Mouse (Mus musculus): ENCODE measurements at regions not wholly inside any gene's neighbourhood (a gene's known extent, or its start where the extent isn't known, plus 50 kb on each side); places are given as distances from the start of the nearest gene placed in this dataset.

- no peak for ATAC-seq (replicated peaks; ENCODE audit: low FRiP score, low TSS enrichment, poor library complexity, severe bottlenecking)
These were observed 158.8 kb upstream of the Igsf21 start for GRCm38 (mm10) chr4:140405427-140405826.

- no peak for ATAC-seq (replicated peaks; ENCODE audit: low FRiP score, low TSS enrichment, poor library complexity, severe bottlenecking)
These were observed 156.5 kb upstream of the Igsf21 start for GRCm38 (mm10) chr4:140403128-140403527.

- no peak for ATAC-seq (replicated peaks; ENCODE audit: low FRiP score, low TSS enrichment, poor library complexity, severe bottlenecking)
These were observed 155.7 kb upstream of the Igsf21 start for GRCm38 (mm10) chr4:140402319-140402718.

GRCm38 (mm10) chr4:140401632-140402031 is 155.0 kb upstream of the Igsf21 start:
- no peak for ATAC-seq (replicated peaks; ENCODE audit: low FRiP score, low TSS enrichment, poor library complexity, severe bottlenecking)

- no peak for ATAC-seq (replicated peaks; ENCODE audit: low FRiP score, low TSS enrichment, poor library complexity, severe bottlenecking)
These were observed 150.0 kb upstream of the Igsf21 start for GRCm38 (mm10) chr4:140396548-140396947.

GRCm38 (mm10) chr4:140392290-140392689 is 145.7 kb upstream of the Igsf21 start:
- ATAC-seq (replicated peaks; ENCODE audit: low FRiP score, low TSS enrichment, poor library complexity, severe bottlenecking) = no peak

GRCm38 (mm10) chr4:140390684-140391234 is 144.2 kb upstream of the Igsf21 start:
- ATAC-seq (replicated peaks; ENCODE audit: low FRiP score, low TSS enrichment, poor library complexity, severe bottlenecking) = no peak

GRCm38 (mm10) chr4:140385686-140386085 is 139.1 kb upstream of the Igsf21 start:
- no peak for ATAC-seq (replicated peaks; ENCODE audit: low FRiP score, low TSS enrichment, poor library complexity, severe bottlenecking)

- no peak for ATAC-seq (replicated peaks; ENCODE audit: low FRiP score, low TSS enrichment, poor library complexity, severe bottlenecking)
These were observed 138.6 kb upstream of the Igsf21 start for GRCm38 (mm10) chr4:140385226-140385625.

GRCm38 (mm10) chr4:140383596-140383995 is 137.0 kb upstream of the Igsf21 start:
- no peak for ATAC-seq (replicated peaks; ENCODE audit: low FRiP score, low TSS enrichment, poor library complexity, severe bottlenecking)

GRCm38 (mm10) chr4:140380733-140381132 is 134.1 kb upstream of the Igsf21 start:
- no peak for ATAC-seq (replicated peaks; ENCODE audit: low FRiP score, low TSS enrichment, poor library complexity, severe bottlenecking)

- no peak for ATAC-seq (replicated peaks; ENCODE audit: low FRiP score, low TSS enrichment, poor library complexity, severe bottlenecking)
These were observed 131.4 kb upstream of the Igsf21 start for GRCm38 (mm10) chr4:140377941-140378340.

- ATAC-seq (replicated peaks; ENCODE audit: low FRiP score, low TSS enrichment, poor library complexity, severe bottlenecking) = no peak
These were observed 126.2 kb upstream of the Igsf21 start for GRCm38 (mm10) chr4:140372586-140373325.

GRCm38 (mm10) chr4:140371426-140372213 is 125.0 kb upstream of the Igsf21 start:
- ATAC-seq (replicated peaks; ENCODE audit: low FRiP score, low TSS enrichment, poor library complexity, severe bottlenecking) = no peak

- no peak for ATAC-seq (replicated peaks; ENCODE audit: low FRiP score, low TSS enrichment, poor library complexity, severe bottlenecking)
These were observed 120.5 kb upstream of the Igsf21 start for GRCm38 (mm10) chr4:140366975-140367680.

- no peak for ATAC-seq (replicated peaks; ENCODE audit: low FRiP score, low TSS enrichment, poor library complexity, severe bottlenecking)
These were observed 112.3 kb upstream of the Igsf21 start for GRCm38 (mm10) chr4:140358846-140359245.

- ATAC-seq (replicated peaks; ENCODE audit: low FRiP score, low TSS enrichment, poor library complexity, severe bottlenecking) = 0 out of 2 replicates have a peak, but pooled peaks have one; percentile 50
These were observed 111.5 kb upstream of the Igsf21 start for GRCm38 (mm10) chr4:140358103-140358502.

GRCm38 (mm10) chr4:140355144-140355550 is 108.6 kb upstream of the Igsf21 start:
- ATAC-seq (replicated peaks; ENCODE audit: low FRiP score, low TSS enrichment, poor library complexity, severe bottlenecking) = no peak

GRCm38 (mm10) chr4:140348802-140349201 is 102.2 kb upstream of the Igsf21 start:
- no peak for ATAC-seq (replicated peaks; ENCODE audit: low FRiP score, low TSS enrichment, poor library complexity, severe bottlenecking)

- ATAC-seq (replicated peaks; ENCODE audit: low FRiP score, low TSS enrichment, poor library complexity, severe bottlenecking) = no peak
These were observed 83.6 kb upstream of the Igsf21 start for GRCm38 (mm10) chr4:140330138-140330537.
